Mouse (Mus musculus) splenic B cell, adult 2 months (primary cell): Measurements from ENCODE around the gene Mrpl54.

Experiments used
- DNase-seq: peaks from one replicate; pipeline ENCODE4 v3.0.0-alpha.2; 2011; ENCODE audit warnings: low read depth, low spot score
- H3K27me3 ChIP-seq: 2 replicates; pipeline ENCODE4 v1.6.1; 2012; ENCODE audit warnings: mild to moderate bottlenecking, low read length, moderate library complexity, mixed read lengths; ENCODE audit not compliant: control insufficient read depth, poor library complexity, insufficient read depth, severe bottlenecking
- H3K36me3 ChIP-seq: 2 replicates; pipeline ENCODE4 v1.6.1; 2012; ENCODE audit warnings: mild to moderate bottlenecking, low read length, moderate library complexity, mixed read lengths; ENCODE audit not compliant: control insufficient read depth, poor library complexity, insufficient read depth, severe bottlenecking

Gene Mrpl54

DNA sequence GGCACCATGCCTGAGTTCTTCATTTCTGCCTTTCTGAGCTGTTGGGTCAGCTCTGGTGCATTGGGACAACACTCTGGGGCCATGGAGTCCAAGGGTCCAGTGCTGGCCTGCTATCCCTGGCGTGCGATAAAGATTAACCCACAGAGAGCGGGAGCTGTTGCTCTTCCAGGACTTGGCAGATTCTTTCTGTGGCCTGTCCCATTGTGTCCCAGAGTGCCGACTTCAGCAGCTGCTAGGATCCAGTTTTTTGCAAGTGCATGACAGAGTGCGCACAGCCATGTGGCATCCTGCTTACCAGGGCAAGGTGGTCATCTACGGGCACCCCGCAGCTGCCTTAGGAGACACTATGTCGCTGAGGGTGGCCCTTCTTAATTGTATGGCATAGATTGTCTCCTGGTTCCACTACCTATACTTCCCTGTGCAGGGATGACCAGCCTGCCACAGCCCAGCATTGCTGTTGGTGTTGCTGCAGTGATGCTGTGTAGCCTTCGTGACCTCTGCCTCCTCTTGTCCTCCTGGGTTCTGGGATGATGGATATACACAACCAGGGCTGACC lies 33.7 kb upstream of the Mrpl54 start:
- H3K27me3 ChIP-seq = no peaks in the 10 kb centered on the region
- no peak for DNase-seq

DNA sequence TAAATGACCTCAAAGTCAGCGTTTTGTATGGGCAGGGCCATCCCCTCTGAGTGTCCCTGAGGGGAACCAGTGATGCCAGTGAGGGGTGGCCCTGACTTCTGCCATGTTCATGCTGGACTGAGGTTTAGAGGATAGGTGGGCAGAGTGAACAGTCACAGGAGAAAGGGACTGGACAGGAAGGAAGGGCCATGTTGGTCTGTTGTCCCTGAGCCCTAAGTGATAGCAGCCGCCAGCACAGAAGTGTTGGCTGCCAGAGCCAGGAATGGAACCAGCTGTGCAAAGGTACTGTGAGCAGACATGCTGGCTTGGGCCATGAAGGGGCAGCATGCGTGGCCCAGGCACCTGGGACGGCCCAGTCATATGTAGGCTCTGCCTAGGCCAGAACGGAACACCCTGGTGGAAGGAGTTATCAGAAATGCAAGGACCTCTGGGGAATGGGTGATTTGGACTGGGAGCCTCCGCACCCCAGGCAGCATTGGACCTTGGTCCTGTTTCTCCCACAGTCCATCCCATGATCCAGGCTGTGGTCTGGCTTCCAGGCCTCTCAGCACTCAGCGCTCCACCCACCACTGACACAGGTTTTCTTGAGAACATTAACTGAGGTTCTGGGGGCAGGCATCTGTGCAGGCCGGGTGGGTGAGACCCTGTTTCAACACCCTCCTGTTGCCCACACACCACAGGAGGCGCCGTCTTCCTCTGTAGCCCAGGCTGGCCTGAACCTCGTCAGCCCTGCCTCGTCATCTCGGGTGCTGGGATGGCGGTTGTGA lies 33.0 kb upstream of the Mrpl54 start:
- no peaks in the 10 kb centered on the region for H3K27me3 ChIP-seq
- H3K36me3 ChIP-seq = no peaks in the 10 kb centered on the region
- no peak for DNase-seq

More for the DNA sequence above, 33.7 kb upstream of the Mrpl54 start:
- no peaks in the 10 kb centered on the region for H3K36me3 ChIP-seq

DNA sequence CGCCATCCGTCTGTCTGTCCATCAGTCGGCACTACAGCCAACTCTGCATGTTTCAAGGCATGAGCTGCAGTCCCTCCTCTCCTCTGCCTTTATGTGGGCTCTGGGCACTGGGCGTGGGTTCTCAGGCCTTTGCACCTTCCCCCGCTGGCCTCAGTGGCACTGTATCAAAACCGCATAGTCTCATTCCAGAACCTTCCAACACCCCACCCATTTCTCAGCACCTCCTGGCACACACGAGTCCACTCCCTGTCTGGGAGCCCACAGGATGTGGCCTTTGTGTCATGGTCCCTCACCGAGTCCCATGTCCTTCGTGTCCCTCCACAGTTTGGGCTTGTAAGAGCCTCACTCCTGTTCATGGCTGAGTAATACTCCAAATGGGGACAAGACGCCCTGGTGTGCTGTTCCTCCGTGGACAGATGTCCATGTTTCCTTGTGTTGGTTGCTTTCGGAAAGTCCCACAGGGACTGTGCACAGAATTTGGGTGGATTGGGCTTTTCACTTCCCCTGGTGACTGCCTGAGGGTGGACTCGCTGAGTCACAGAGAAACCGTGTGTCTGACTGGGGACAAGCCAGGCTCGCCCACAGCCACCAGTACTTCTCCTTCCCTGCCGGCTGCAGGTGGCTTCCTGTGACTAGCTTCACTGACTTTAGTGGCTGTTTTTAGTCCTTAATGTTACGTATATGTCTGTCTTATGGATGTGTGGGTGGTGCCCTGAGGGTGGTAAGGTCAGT lies 31.8 kb upstream of the Mrpl54 start:
- Histone ChIP-seq H3K27me3 (no peaks in the 10 kb centered on the region), H3K36me3 (no peaks in the 10 kb centered on the region)
- peak; percentile 85 for DNase-seq

DNA sequence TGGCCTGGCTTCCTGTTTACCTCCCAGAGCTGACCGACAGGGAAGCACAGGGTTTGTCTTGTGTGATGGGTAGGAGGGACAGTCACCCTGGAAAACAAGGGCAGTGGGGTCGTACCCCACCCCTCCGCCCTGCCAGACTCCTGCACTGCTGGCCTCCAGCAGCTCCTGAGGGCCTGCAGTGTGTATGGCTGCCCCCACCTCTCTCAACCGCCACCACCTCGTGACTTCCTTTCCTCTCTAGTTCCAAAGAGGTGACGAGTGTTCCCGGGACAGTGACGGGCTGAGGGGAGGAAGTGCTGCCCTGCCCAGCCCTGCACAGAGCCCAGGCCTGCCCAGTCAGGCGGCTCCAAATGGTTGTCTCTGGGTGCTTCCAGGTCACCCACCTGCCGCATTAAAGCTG lies 31.1 kb upstream of the Mrpl54 start:
- DNase-seq = peak; percentile 80
- H3K36me3 ChIP-seq = no peaks in the 10 kb centered on the region

DNA sequence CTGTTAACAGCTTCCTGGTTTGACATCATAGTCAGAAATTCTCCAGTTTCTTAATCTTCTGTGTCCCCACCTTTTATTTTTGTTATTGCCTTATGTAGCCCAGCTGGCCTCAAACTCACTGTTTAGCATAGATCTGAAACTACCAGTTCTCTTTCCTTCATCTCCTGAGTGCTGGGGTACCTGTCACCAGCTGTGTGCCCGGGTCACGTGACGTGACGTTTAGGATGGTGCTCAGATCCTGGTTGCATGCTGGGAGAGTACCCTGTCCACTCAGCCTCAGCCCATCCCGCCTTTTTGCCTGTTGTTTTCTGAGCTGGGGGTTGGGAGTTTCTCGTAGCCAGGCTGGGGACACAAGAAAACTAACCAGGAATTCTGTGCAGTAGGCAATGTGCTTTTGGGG lies 30.5 kb upstream of the Mrpl54 start:
- no peaks in the 10 kb centered on the region for H3K27me3 ChIP-seq
- H3K36me3 ChIP-seq = no peaks in the 10 kb centered on the region
- DNase-seq = peak; percentile 80

More for the DNA sequence above, 31.1 kb upstream of the Mrpl54 start:
- H3K27me3 ChIP-seq = no peaks in the 10 kb centered on the region

DNA sequence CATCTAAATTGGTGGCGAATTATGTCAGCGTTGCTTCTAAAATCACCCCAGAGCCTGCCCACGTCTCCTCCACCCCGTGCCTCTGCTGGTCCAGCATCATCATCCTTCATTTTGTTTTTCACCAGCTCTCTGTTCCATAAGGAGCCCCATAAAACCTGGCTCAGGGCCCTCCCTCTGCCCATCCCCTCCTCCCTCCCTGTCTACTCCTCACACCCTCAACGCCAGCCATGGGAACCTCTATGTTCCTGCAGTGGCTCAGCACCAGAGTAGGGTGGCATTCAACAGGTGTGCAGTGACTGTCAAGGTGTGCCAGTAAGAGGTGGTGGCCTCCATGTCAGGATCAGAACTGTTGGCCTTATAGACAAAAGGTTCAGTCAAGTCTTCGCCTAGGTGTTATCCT lies 28.5 kb upstream of the Mrpl54 start:
- Histone ChIP-seq H3K36me3 (no peaks in the 10 kb centered on the region), H3K27me3 (no peaks in the 10 kb centered on the region)

DNA sequence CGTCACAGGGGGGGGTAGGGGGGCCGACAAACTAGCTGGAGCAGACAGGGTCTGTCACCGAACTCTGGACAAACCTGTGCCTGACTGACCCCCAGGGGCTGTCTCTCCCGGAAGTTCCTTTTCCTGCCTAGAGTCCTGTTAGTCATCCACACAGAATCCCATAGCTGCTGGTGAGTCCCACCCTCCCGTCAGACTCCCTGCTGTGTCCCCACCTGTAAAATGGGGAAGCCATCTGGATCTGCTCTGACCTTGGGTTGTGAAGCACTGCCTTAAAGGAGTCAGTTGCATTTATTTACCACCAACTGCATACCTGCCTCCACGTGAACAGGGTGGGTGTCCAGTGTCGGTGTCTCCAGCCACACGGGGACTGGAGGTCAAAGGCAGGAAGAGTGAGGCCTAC lies 27.7 kb upstream of the Mrpl54 start:
- no peak for DNase-seq
- Histone ChIP-seq H3K27me3 (no peaks in the 10 kb centered on the region), H3K36me3 (no peaks in the 10 kb centered on the region)

More for the DNA sequence above, 28.5 kb upstream of the Mrpl54 start:
- DNase-seq = no peak

DNA sequence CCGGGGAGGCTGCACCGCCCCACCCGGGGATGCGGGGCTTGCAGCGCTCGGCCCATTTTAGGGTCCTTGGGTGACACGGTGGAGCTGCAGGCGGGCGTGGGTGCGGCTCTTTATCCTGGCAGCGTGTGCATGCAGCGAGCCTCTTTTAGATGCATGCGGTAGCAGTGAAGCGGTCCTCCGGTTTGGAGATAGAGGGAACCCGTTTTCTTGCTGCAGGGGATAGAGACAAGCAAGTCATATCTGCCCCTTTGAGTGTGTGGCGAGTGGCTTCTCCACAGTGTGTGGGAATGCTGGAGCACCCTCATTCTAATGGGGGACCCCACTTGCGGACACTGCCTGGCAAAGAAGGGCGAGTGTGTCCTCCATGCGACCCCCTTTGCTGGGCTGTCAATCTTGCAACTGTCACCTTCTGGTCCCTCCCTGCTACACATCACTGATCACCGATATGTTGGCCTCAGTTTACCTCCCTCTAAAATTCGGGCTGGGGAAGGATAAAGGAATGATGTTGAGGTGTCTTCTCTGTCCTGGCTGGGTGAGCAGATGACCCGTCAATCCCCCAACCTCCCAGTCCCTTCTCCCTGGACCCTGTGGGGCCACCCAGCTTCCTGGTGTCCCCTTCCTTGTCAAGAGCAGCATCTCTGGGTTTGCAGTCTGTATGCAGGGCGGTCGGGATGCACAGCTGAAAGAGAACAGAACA lies 26.7 kb upstream of the Mrpl54 start:
- DNase-seq = no peak
- no peaks in the 10 kb centered on the region for H3K36me3 ChIP-seq
- H3K27me3 ChIP-seq = no peaks in the 10 kb centered on the region

DNA sequence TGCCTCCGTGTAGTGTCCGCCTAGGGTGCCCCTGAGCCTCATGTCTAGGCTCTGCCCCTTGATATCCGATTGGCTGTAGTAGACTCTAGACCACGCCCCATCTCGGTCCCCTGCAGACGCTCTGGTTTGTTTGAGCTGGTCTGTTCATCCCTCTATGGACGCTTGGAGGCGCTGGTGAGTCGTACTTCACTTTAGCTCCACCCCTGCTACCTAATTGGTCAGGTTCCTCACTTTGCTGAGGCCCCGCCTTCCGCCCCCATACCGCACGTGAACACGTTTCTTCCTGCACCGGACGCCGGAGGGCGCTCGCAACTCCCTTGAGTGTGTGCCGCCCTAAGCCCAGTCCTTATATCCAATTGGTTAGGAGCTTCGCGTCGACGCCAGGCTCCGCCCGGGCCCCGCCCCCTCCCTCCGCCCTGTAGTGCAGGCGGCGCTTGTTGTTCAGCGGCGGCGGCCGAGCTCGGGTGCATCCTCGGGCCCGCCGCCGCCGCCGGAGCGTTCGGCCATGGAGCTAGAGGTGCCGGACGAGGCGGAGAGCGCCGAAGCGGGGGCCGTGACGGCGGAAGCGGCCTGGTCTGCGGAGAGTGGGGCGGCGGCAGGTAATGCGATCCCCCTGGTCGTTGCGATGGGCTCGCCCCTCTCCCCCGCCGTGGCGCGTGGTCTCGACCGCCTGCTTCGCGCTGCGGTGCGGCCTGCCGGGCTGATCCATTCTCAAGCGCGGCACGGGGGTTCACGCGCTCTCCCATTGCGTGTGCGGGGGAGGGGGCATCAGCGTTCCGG lies 26.0 kb upstream of the Mrpl54 start, which contains the start of gene Pip5k1c:
TSS of gene Pip5k1c (plus strand) at position 410 of the 780 bp plus-strand sequence.
- peak; percentile 100 for DNase-seq
- H3K36me3 ChIP-seq = no peaks in the 10 kb centered on the region
- H3K27me3 ChIP-seq = no peaks in the 10 kb centered on the region

DNA sequence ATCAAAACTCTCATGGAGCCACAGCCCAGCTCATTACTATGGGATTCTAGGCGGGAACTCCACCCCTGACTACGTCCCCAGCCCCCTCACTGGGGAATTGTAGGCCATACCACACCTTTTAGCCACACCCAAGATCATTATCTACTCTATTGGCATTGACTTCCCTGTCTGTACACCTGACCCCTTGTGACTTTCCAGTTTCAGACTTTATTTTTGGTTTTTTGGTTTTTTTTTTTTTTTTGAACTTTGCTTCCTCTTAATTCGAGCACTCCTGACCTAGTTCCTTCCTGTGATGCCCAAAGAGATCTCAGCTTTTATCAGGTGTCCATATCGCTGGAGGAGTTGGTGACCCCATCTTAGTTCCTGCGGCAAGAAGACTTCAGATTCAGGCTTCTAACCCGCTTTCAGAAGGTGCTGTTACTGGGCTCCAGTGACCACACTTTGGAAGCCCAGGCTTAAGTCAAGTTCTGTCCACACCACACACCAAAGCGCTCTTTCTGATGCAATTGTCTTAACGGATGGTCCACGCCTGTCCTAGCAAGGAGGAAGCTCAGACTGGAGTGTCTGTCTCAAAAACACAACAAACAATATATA lies 24.9 kb upstream of the Mrpl54 start, which contains the start of gene Tjp3:
TSS of gene Tjp3 (minus strand) at position 71 of the 594 bp plus-strand sequence.
- Histone ChIP-seq H3K36me3 (no peaks in the 10 kb centered on the region), H3K27me3 (no peaks in the 10 kb centered on the region)
- DNase-seq = peak; percentile 65

DNA sequence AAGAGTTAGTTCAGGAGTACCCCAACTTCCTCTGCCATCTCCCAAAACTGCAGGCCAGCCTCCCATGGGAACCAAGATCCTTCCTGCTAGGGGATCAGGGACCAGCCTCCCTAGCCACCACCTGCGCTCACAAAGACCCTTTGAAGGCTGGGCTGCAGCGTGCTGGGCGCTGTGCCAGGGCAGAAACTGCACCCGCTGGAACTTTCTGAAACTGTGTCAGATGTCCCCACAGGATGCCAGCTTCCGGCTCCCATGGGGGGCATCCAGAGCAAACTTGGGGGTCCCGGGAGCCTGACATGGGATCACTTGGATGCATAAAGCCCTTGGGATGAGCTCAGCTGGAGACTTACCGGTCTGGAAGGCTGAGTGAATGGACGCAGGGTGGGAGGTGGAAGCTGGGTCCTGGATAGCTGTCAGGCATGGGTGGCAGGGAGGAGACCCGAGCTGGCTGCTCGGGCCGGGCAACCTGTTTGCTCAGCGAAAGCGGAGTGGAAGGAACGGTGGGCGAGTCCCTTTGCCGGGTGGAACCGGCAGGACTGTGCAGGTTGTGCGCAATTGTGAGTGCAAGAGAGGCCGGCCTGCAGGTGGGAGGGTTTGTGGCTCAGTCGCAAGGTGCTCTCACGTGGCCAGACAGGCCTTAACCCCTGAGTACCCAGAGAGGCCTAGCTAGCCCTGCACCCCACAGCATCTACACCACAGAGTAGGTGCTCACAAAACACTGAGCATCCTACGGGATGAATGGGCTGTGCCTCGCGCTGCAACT lies 24.1 kb upstream of the Mrpl54 start:
- Histone ChIP-seq H3K27me3 (no peaks in the 10 kb centered on the region), H3K36me3 (no peaks in the 10 kb centered on the region)
- peak; percentile 46 for DNase-seq

DNA sequence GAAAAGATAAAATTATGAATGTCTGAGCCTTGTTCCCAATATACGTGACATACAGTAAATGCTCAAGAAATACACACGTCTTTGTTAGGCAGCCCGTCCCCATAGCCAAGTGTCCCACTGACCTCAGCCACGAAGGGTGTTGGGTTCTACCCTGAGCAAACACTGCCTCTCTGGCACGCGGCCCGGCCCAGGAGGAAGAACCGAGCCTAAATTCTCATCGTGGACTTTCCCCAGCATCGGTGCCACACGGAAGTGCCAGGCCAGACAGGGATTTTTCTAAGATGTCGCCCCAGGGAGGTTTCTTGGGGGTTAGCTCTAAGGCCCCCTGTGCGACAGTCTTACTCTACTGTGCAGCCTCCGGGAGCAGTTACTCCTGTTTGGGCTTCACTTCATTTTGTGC lies 23.1 kb upstream of the Mrpl54 start:
- H3K36me3 ChIP-seq = no peaks in the 10 kb centered on the region
- DNase-seq = no peak
- H3K27me3 ChIP-seq = no peaks in the 10 kb centered on the region

DNA sequence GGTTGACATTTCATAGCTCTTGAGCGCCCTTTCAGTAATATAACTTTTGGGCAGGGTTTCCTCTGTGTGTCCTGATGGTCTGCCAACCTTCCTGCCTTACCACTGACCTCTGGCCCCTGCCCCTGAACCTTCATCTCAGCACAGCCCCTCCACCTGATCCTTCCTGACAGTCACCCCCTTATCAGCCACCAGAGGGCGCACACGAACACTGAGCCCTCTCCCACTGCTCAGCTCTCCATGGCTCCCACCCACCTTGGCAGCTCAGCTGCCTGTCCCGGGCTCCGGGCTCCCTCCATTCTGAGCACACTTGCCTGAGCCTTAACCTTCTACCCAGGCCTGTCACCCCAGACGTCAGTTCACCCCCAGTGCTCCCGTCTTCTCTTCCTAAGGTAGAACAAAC lies 22.5 kb upstream of the Mrpl54 start:
- peak; percentile 84 for DNase-seq
- H3K36me3 ChIP-seq = no peaks in the 10 kb centered on the region
- no peaks in the 10 kb centered on the region for H3K27me3 ChIP-seq
